Mouse (Mus musculus) midbrain, embryonic 13.5 days (tissue): ENCODE measurements around the gene B3gat3. TPM values are rescaled to one million over a fixed set of nuclear protein-coding genes. Genes with fewer than 3 reads are reported as not detected.
"Not testable (repeated sequence)": the region's sequence is repeated elsewhere in the genome, so short reads cannot be mapped to it uniquely, and the experiment has no call there.

ENCODE experiments used
- ATAC-seq: fragments of 200-750 bp; cut with Nextera tagmentation; 2 replicates; pipeline ENCODE4 v1.8.0; 2017; ENCODE audit warnings: mild to moderate bottlenecking, moderate TSS enrichment, moderate library complexity
- H3K27ac ChIP-seq: fragments of 300-500 bp; sonication (generic); 2 replicates; pipeline ENCODE4 v1.5.1; 2015; ENCODE audit warnings: inconsistent platforms, mild to moderate bottlenecking, moderate library complexity
- H3K27me3 ChIP-seq: fragments of 300-500 bp; sonication (generic); 2 replicates; pipeline ENCODE4 v1.6.1; 2015; ENCODE audit warnings: mild to moderate bottlenecking, inconsistent platforms
- H3K36me3 ChIP-seq: fragments of 300-500 bp; sonication (generic); 2 replicates; pipeline ENCODE4 v1.6.1; 2015; ENCODE audit warnings: mild to moderate bottlenecking, inconsistent platforms
- H3K4me1 ChIP-seq: fragments of 300-500 bp; sonication (generic); replicated peaks from 2 replicates; pipeline ENCODE4 v1.6.1; 2015; ENCODE audit warnings: inconsistent platforms
- H3K4me2 ChIP-seq: fragments of 300-500 bp; sonication (generic); replicated peaks from 2 replicates; pipeline ENCODE4 v1.6.1; 2015; ENCODE audit warnings: moderate library complexity, mild to moderate bottlenecking, inconsistent platforms
- H3K4me3 ChIP-seq: fragments of 300-500 bp; sonication (generic); replicated peaks from 2 replicates; pipeline ENCODE4 v1.5.1; 2015; ENCODE audit warnings: mild to moderate bottlenecking, inconsistent platforms
- H3K9ac ChIP-seq: fragments of 300-500 bp; sonication (generic); replicated peaks from 2 replicates; pipeline ENCODE4 v1.6.1; 2015; ENCODE audit warnings: mild to moderate bottlenecking, inconsistent platforms
- H3K9me3 ChIP-seq: fragments of 300-500 bp; sonication (generic); 2 replicates; pipeline ENCODE4 v1.6.1; 2016; ENCODE audit warnings: mild to moderate bottlenecking, inconsistent platforms
- WGBS: fragments of 180-500 bp; shearing (Covaris S2); methylation state at CpG from one replicate; pipeline ENCODE4 v1.1.7; 2015; 5-methylcytosine and 5-hydroxymethylcytosine counted together
- microRNA-seq: library from miRNA; unstranded; fragments of <30 nt; microRNA quantifications from one replicate; pipeline ENCODE4, GENCODE M21; 2016
- polyA plus RNA-seq: library from polyadenylated mRNA; unstranded; fragments of >200 nt; fragmentation: Nextera tagmentation; extraction: Ambion mirVana; gene quantifications from 2 replicates; pipeline ENCODE4 v1.2.1, GENCODE M21; 2015

Gene B3gat3
- polyA plus RNA-seq, 1 experiment from 2014 or later = 89.5 TPM

DNA sequence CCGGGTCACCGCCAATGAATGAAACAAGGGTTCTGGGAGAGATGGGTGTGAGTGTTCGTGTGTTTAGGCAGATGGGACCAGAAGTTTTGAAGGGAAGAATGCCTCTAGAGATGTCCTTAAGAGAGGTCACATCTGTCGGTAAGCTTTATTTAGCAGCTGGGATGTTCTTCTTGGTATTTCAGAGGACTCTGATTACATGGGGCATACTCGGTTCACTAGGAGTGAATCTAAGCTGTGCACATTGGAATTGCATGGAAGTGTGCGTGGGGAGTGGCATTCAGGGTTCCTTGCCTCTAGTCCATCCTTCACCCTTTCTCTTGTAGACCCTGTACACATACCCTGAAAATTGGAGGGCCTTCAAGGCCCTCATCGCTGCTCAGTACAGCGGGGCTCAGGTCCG lies 47.7 kb downstream of the B3gat3 start:
- Histone ChIP-seq H3K4me1 (peaks cover 27% of the 10 kb centered on the region), H3K4me3 (peak overlapping the region; percentile 83), H3K36me3 (peaks cover 72% of the 10 kb centered on the region), H3K27ac (peak overlapping the region; percentile 79; the same call in 1 of the 2 replicates), H3K9me3 (no peaks in the 10 kb centered on the region), H3K27me3 (no peaks in the 10 kb centered on the region), H3K9ac (peak overlapping the region; percentile 94), H3K4me2 (peak overlapping the region; percentile 95)
- 9% methylated on average over 9 of the region's 9 CpGs for WGBS
- no peak for ATAC-seq

DNA sequence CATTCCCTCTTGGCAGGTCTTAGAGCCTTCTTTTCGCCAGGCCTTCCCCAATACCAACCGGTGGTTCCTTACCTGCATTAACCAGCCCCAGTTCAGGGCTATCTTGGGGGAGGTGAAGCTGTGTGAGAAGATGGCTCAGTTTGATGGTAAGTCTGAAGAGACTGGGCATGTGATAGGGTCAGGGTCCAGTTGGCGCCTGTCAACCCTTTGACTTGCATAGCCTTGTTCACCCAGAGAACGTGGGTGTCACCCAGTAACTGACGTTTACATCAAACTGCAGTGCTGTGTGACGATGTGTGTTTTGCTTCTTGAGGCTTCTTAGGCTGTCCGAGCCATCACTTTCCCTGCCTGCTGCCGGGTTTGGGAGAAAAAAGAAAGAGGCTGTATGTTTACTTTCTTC lies 52.3 kb downstream of the B3gat3 start:
- not testable (repeated sequence) for H3K27me3 ChIP-seq, H3K27ac ChIP-seq, H3K4me2 ChIP-seq, ATAC-seq, H3K9me3 ChIP-seq, H3K9ac ChIP-seq, H3K4me3 ChIP-seq
- peaks cover 14% of the 10 kb centered on the region for H3K4me1 ChIP-seq
- H3K36me3 ChIP-seq = peaks cover 85% of the 10 kb centered on the region
- 89% methylated on average over 8 of the region's 8 CpGs for WGBS

DNA sequence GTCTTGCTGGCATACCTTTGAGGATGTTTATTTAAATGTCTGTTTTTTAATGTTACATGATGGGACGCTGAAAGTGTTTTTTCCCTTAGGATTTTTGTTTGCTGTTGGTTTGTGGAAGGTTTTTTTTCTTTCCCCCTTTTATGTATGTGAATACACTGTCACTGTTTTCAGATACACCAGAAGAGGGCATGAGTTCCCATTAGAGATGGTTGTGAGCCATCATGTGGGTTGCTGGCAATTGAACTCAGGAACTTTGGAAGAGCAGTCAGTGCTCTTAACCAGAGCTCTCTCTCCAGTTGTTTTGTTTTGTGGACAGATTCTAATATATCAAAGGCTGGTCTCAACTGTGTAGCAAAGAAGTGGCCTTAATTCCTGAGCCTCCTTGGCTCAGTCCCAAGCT lies 54.5 kb downstream of the B3gat3 start:
- Histone ChIP-seq H3K27me3 (no peaks in the 10 kb centered on the region), H3K4me3 (no peak overlapping the region), H3K36me3 (peaks cover 98% of the 10 kb centered on the region), H3K27ac (no peak overlapping the region), H3K9me3 (no peaks in the 10 kb centered on the region), H3K4me2 (no peak overlapping the region), H3K4me1 (no peaks in the 10 kb centered on the region; the same call in 1 of the 2 replicates), H3K9ac (no peak overlapping the region)
- 97% methylated on average over 1 of the region's 1 CpGs for WGBS
- ATAC-seq = no peak

DNA sequence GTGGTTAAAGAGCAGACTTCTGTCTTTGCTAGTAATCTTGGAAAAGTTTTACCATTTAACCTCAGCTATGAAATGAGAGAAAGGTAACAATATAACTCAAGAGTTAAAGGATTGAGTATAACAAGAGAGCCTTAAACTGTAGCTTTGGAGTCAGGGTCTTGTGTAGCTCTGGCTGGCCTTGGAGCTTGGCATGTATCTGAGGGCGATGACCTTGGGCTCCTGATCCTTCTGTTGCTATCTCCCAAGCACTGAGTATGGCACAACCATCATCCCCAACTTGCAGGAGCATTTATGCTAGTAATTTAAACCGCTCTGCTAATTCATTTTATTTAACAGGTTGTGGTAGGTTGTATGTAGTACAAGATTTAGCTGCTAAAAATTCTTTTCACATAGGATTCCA lies 55.3 kb downstream of the B3gat3 start:
- 97% methylated on average over 2 of the region's 2 CpGs for WGBS
- H3K9me3 ChIP-seq = no peaks in the 10 kb centered on the region

DNA sequence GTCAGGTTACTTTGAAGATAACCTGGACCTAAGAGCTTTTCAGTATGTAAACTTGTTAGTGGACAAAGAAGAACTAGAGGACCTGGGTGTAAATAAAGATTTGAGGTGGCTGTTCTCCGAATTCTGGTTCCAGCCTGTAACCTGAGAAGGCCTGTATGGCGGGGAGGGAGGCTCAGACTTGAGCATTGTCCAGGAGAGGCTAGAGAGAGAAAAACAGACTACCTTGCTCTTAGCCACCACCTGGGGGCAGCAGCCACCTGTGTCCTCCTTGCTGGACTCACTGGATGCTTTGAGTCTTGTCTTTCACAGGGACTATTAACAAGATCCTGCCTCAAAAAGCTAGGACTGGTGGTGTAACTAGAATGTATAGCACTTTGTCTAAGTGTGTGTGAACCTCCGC lies 56.4 kb downstream of the B3gat3 start:
- Histone ChIP-seq H3K9ac (no peak overlapping the region), H3K4me2 (no peak overlapping the region), H3K4me1 (peaks cover 6% of the 10 kb centered on the region; the same call in 1 of the 2 replicates), H3K36me3 (peaks cover 95% of the 10 kb centered on the region), H3K27me3 (no peaks in the 10 kb centered on the region), H3K4me3 (no peak overlapping the region), H3K9me3 (no peaks in the 10 kb centered on the region), H3K27ac (no peak overlapping the region)
- ATAC-seq = peak; percentile 78
- WGBS = 47% methylated on average over 3 of the region's 3 CpGs

More for the DNA sequence above, 55.3 kb downstream of the B3gat3 start:
- Histone ChIP-seq H3K4me1 (no peaks in the 10 kb centered on the region; the same call in 1 of the 2 replicates), H3K27me3 (no peaks in the 10 kb centered on the region), H3K4me2 (no peak overlapping the region), H3K36me3 (peaks cover 98% of the 10 kb centered on the region), H3K27ac (no peak overlapping the region), H3K9ac (no peak overlapping the region), H3K4me3 (no peak overlapping the region)
- ATAC-seq = no peak

Small RNAs within 50 kb of the gene (microRNA-seq; reads per million reads assigned to microRNA genes)
- not detected for gene Mir5136

Other genes with a start within 250 kb of the B3gat3 start
- 151 and 153 TPM in 2 replicates for gene Slc3a2, start 197.0 kb upstream of the B3gat3 start, polyA plus RNA-seq
- 89.1 and 93.4 TPM in 2 replicates for gene Wdr74, start 184.5 kb upstream of the B3gat3 start, polyA plus RNA-seq
- gene 1700092M07Rik, start 179.7 kb upstream of the B3gat3 start, polyA plus RNA-seq = 2.2 and 2.5 TPM in 2 replicates
- gene Stx5a, start 179.0 kb upstream of the B3gat3 start, polyA plus RNA-seq = 121 and 127 TPM in 2 replicates
- gene Nxf1, start 163.3 kb upstream of the B3gat3 start, polyA plus RNA-seq = 195 and 206 TPM in 2 replicates
- gene Tmem223, start 149.4 kb upstream of the B3gat3 start, polyA plus RNA-seq = 264 and 280 TPM in 2 replicates
- gene Tmem179b, start 145.9 kb upstream of the B3gat3 start, polyA plus RNA-seq = 35.8 and 38.1 TPM in 2 replicates
- gene Taf6l, start 134.0 kb upstream of the B3gat3 start, polyA plus RNA-seq = 28.8 and 30.5 TPM in 2 replicates
- 163 and 164 TPM in 2 replicates for gene Polr2g, start 121.8 kb upstream of the B3gat3 start, polyA plus RNA-seq
- gene Zbtb3, start 117.8 kb upstream of the B3gat3 start, polyA plus RNA-seq = 8.1 and 8.3 TPM in 2 replicates
- 66.1 and 70.3 TPM in 2 replicates for gene Ttc9c, start 101.0 kb upstream of the B3gat3 start, polyA plus RNA-seq
- gene Hnrnpul2, start 100.4 kb upstream of the B3gat3 start, polyA plus RNA-seq = 6.1 and 6.4 TPM in 2 replicates
- gene AC129217.1, start 90.6 kb upstream of the B3gat3 start, polyA plus RNA-seq = not detected in 2 replicates
- 78.9 and 83.7 TPM in 2 replicates for gene Bscl2, start 82.9 kb upstream of the B3gat3 start, polyA plus RNA-seq
- 310 and 338 TPM in 2 replicates for gene Gng3, start 81.2 kb upstream of the B3gat3 start, polyA plus RNA-seq
- gene Lrrn4cl, start 69.6 kb upstream of the B3gat3 start, polyA plus RNA-seq = 0.23 and 0.62 TPM in 2 replicates
- gene Ubxn1, start 48.9 kb upstream of the B3gat3 start, polyA plus RNA-seq = 167 and 168 TPM in 2 replicates
- 66.5 and 71.5 TPM in 2 replicates for gene Uqcc3, start 39.5 kb upstream of the B3gat3 start, polyA plus RNA-seq
- gene Lbhd1, start 36.6 kb upstream of the B3gat3 start, polyA plus RNA-seq = 61.5 and 61.8 TPM in 2 replicates
- not detected in 2 replicates for gene Gm49403, start 36.4 kb upstream of the B3gat3 start, polyA plus RNA-seq
- 56.1 and 70.3 TPM in 2 replicates for gene 1810009A15Rik, start 31.5 kb upstream of the B3gat3 start, polyA plus RNA-seq
- gene Gm49416, start 31.4 kb upstream of the B3gat3 start, polyA plus RNA-seq = 0.54 TPM in 1 of 2 replicates, not detected in the other
- 34.8 and 38.9 TPM in 2 replicates for gene Ints5, start 27.4 kb upstream of the B3gat3 start, polyA plus RNA-seq
- 96.8 and 99.8 TPM in 2 replicates for gene Ganab, start 22.3 kb upstream of the B3gat3 start, polyA plus RNA-seq
- 1.9 and 2.4 TPM in 2 replicates for gene Rom1, start 9.0 kb downstream of the B3gat3 start, polyA plus RNA-seq
- 8.7 and 9.2 TPM in 2 replicates for gene Eml3, start 9.2 kb downstream of the B3gat3 start, polyA plus RNA-seq
- gene Mta2, start 21.5 kb downstream of the B3gat3 start, polyA plus RNA-seq = 149 and 153 TPM in 2 replicates
- gene Tut1, start 33.5 kb downstream of the B3gat3 start, polyA plus RNA-seq = 32.4 and 32.6 TPM in 2 replicates
- gene Eef1g, start 46.7 kb downstream of the B3gat3 start, polyA plus RNA-seq = 334 and 335 TPM in 2 replicates
- 3.7 and 4.9 TPM in 2 replicates for gene Ahnak, start 68.9 kb downstream of the B3gat3 start, polyA plus RNA-seq
- gene Scgb1a1, start 167.6 kb downstream of the B3gat3 start, polyA plus RNA-seq = not detected in 2 replicates
- 13.6 and 17.2 TPM in 2 replicates for gene Asrgl1, start 215.3 kb downstream of the B3gat3 start, polyA plus RNA-seq